Mouse (Mus musculus) liver, embryonic 14.5 days (tissue): ENCODE results near the gene Vmn1r80. TPM values are rescaled to one million over a fixed set of nuclear protein-coding genes. Genes with fewer than 3 reads are reported as not detected.
"Not testable (repeated sequence)": the region's sequence is repeated elsewhere in the genome, so short reads cannot be mapped to it uniquely, and the experiment has no call there.

Experiments
- ATAC-seq: fragments of 200-750 bp; cut with Nextera tagmentation; 2 replicates; pipeline ENCODE4 v1.8.0; 2017; ENCODE audit warnings: moderate number of reproducible peaks, mild to moderate bottlenecking, moderate library complexity; ENCODE audit not compliant: insufficient read depth
- DNase-seq, 3 experiments: peaks; one replicate each; pipeline ENCODE4 v3.0.0-alpha.2; 2012 to 2013; ENCODE audit warnings: low read depth in 3 of 3, low spot score in 3 of 3
- H3K27ac ChIP-seq: fragments of 300-500 bp; sonication (generic); 2 replicates; pipeline ENCODE4 v1.5.1; 2014; ENCODE audit warnings: moderate library complexity, mild to moderate bottlenecking, control low read depth, inconsistent platforms
- H3K27me3 ChIP-seq: fragments of 300-500 bp; sonication (generic); 2 replicates; pipeline ENCODE4 v1.6.1; 2014; ENCODE audit warnings: mild to moderate bottlenecking, low read length, moderate library complexity; ENCODE audit not compliant: control insufficient read depth, insufficient read depth
- H3K36me3 ChIP-seq: fragments of 300-500 bp; sonication (generic); replicated peaks from 2 replicates; pipeline ENCODE4 v1.6.1; 2014; ENCODE audit warnings: low read depth; ENCODE audit not compliant: control insufficient read depth, insufficient read depth
- H3K4me1 ChIP-seq, 2 experiments: fragments of 200-500 bp in 1 of 2; fragments of 300-500 bp in 1 of 2; sonication (generic) in 1 of 2; replicated peaks; 2 replicates each; pipeline ENCODE4 v1.6.1; 2012 to 2014; ENCODE audit warnings: antibody characterized with exemption in 1 of 2, inconsistent platforms in 1 of 2, low read length in 1 of 2; ENCODE audit not compliant: control insufficient read depth in 2 of 2, insufficient read depth in 2 of 2
- H3K4me2 ChIP-seq: fragments of 300-500 bp; sonication (generic); 2 replicates; pipeline ENCODE4 v1.6.1; 2014; ENCODE audit warnings: low read depth, mild to moderate bottlenecking, control low read depth, moderate library complexity
- H3K4me3 ChIP-seq, 2 experiments: fragments of 200-500 bp in 1 of 2; fragments of 300-500 bp in 1 of 2; sonication (generic) in 1 of 2; 2 replicates each; pipeline ENCODE4 v1.5.1; 2012 to 2014; ENCODE audit warnings: low read depth in 2 of 2, low read length in 2 of 2, mild to moderate bottlenecking in 2 of 2, control low read depth in 1 of 2, inconsistent platforms in 1 of 2, moderate library complexity in 1 of 2; ENCODE audit not compliant: insufficient read depth in 1 of 2
- H3K9ac ChIP-seq: fragments of 300-500 bp; sonication (generic); replicated peaks from 2 replicates; pipeline ENCODE4 v1.6.1; 2014; ENCODE audit warnings: mild to moderate bottlenecking, control low read depth, moderate library complexity
- H3K9me3 ChIP-seq: fragments of 300-500 bp; sonication (generic); 2 replicates; pipeline ENCODE4 v1.6.1; 2016; ENCODE audit warnings: low read length, mixed read lengths; ENCODE audit not compliant: control insufficient read depth
- CTCF ChIP-seq: IDR thresholded peaks from 2 replicates; pipeline ENCODE4 v1.5.1; 2016; ENCODE audit warnings: antibody characterized with exemption, low read depth, control low read depth
- EP300 ChIP-seq: IDR thresholded peaks from 2 replicates; pipeline ENCODE4 v1.6.1; 2016; ENCODE audit warnings: antibody characterized with exemption, low read depth
- WGBS: fragments of 180-500 bp; shearing (Covaris S2); extraction: QIAGEN DNeasy Blood & Tissue Kit; methylation state at CpG from one replicate; pipeline ENCODE4 v1.1.7; 2014; ENCODE audit not compliant: insufficient replicate concordance; 5-methylcytosine and 5-hydroxymethylcytosine counted together
- polyA plus RNA-seq, 2 experiments: library from polyadenylated mRNA; depleted of rRNA in 1 of 2; stranded (reverse) in 1 of 2; unstranded in 1 of 2; fragments of >200 nt; fragmentation: Nextera tagmentation in 1 of 2; extraction: Ambion mirVana in 1 of 2; gene quantifications; 2 replicates each; pipeline versions ENCODE4 v1.2.1 to v1.2.3; 2012 to 2014

The Vmn1r80 gene
- not detected in 2 replicates for polyA plus RNA-seq (2012; rRNA removed)
- polyA plus RNA-seq (2014; fragmentation: Nextera tagmentation; extraction: Ambion mirVana): not detected in 2 replicates

GRCm38 (mm10) chr7:12188986-12189385 is at the start of gene Vmn1r80:
Vmn1r80 (plus strand) TSS chr7:12189286.
- H3K4me2 ChIP-seq: no peak within 1 kb of the TSS
- H3K9me3 ChIP-seq: no peaks in the 10 kb centered on the region
- no peaks in the 10 kb centered on the region for H3K27me3 ChIP-seq
- TF ChIP-seq EP300 (no peak), CTCF (no peak)
- no peak within 1 kb of the TSS for H3K4me3 ChIP-seq
- no peaks in the 10 kb centered on the region for H3K4me1 ChIP-seq
- H3K36me3 ChIP-seq: no peaks in the 10 kb centered on the region
- DNase-seq (no peak), ATAC-seq (no peak)
- WGBS: 63% methylated on average over 1 of the region's 1 CpGs
- no peak within 1 kb of the TSS for H3K27ac ChIP-seq
- no peak within 1 kb of the TSS for H3K9ac ChIP-seq

- Histone ChIP-seq H3K27ac (no peak within 1 kb of the TSS), H3K36me3 (no peaks in the 10 kb centered on the region), H3K27me3 (no peaks in the 10 kb centered on the region), H3K9ac (no peak within 1 kb of the TSS), H3K4me1 (no peaks in the 10 kb centered on the region), H3K9me3 (no peaks in the 10 kb centered on the region), H3K4me2 (no peak within 1 kb of the TSS), H3K4me3 (no peak within 1 kb of the TSS)
- ATAC-seq (no peak), DNase-seq (no peak)
- TF ChIP-seq EP300 (no peak), CTCF (no peak)
- WGBS: 38% methylated on average over 2 of the region's 2 CpGs
Observed at GRCm38 (mm10) chr7:12149957-12150356, 39.1 kb upstream of the Vmn1r80 start, which contains the start of gene Vmn1r78. Vmn1r78 (plus strand) TSS chr7:12150257.

- not testable (repeated sequence) for ATAC-seq, DNase-seq, H3K4me1 ChIP-seq, H3K9me3 ChIP-seq, H3K9ac ChIP-seq, H3K27ac ChIP-seq, H3K36me3 ChIP-seq, H3K4me2 ChIP-seq, H3K27me3 ChIP-seq, H3K4me3 ChIP-seq
- WGBS: 50% methylated on average over 1 of the region's 1 CpGs
Observed at GRCm38 (mm10) chr7:12156463-12156862, 32.6 kb upstream of the Vmn1r80 start.

GRCm38 (mm10) chr7:12170979-12171378 is 18.1 kb upstream of the Vmn1r80 start, which contains the start of gene Vmn1r79:
Vmn1r79 (plus strand) TSS chr7:12171279.
- H3K4me3 ChIP-seq, H3K27me3 ChIP-seq, H3K9me3 ChIP-seq, H3K9ac ChIP-seq, H3K36me3 ChIP-seq, H3K27ac ChIP-seq, ATAC-seq, DNase-seq, H3K4me1 ChIP-seq, H3K4me2 ChIP-seq: not testable (repeated sequence)

- not testable (repeated sequence) for ATAC-seq
Observed at GRCm38 (mm10) chr7:12172926-12173325, 16.2 kb upstream of the Vmn1r80 start.

GRCm38 (mm10) chr7:12204141-12204540 is 15.1 kb downstream of the Vmn1r80 start:
- no peak for TF ChIP-seq EP300
- no peak for TF ChIP-seq CTCF
- Histone ChIP-seq H3K27me3 (no peaks in the 10 kb centered on the region), H3K9ac (no peak overlapping the region), H3K36me3 (no peaks in the 10 kb centered on the region), H3K4me3 (no peak overlapping the region), H3K27ac (no peak overlapping the region), H3K4me2 (no peak overlapping the region), H3K4me1 (no peaks in the 10 kb centered on the region), H3K9me3 (no peaks in the 10 kb centered on the region)
- DNase-seq (no peak), ATAC-seq (no peak)
- 41% methylated on average over 2 of the region's 2 CpGs for WGBS

More at GRCm38 (mm10) chr7:12172926-12173325, 16.2 kb upstream of the Vmn1r80 start:
- not testable (repeated sequence) for H3K36me3 ChIP-seq, H3K27me3 ChIP-seq, H3K4me2 ChIP-seq, H3K9me3 ChIP-seq, H3K27ac ChIP-seq, H3K4me3 ChIP-seq, DNase-seq, H3K9ac ChIP-seq, H3K4me1 ChIP-seq
- WGBS: 46% methylated on average over 2 of the region's 2 CpGs

Other genes with a start within 250 kb of the Vmn1r80 start
- not detected in 2 replicates for gene Vmn1r77, start 152.5 kb upstream of the Vmn1r80 start, polyA plus RNA-seq (2012; rRNA removed)
- not detected in 2 replicates for gene Vmn1r77, start 152.5 kb upstream of the Vmn1r80 start, polyA plus RNA-seq (2014; fragmentation: Nextera tagmentation; extraction: Ambion mirVana)
- gene Vmn1r78, start 39.0 kb upstream of the Vmn1r80 start, polyA plus RNA-seq (2012; rRNA removed): not detected in 2 replicates
- gene Vmn1r78, start 39.0 kb upstream of the Vmn1r80 start, polyA plus RNA-seq (2014; fragmentation: Nextera tagmentation; extraction: Ambion mirVana): not detected in 2 replicates
- gene Vmn1r79, start 18.0 kb upstream of the Vmn1r80 start, polyA plus RNA-seq (2012; rRNA removed): not detected in 2 replicates
- not detected in 2 replicates for gene Vmn1r79, start 18.0 kb upstream of the Vmn1r80 start, polyA plus RNA-seq (2014; fragmentation: Nextera tagmentation; extraction: Ambion mirVana)
- gene Vmn1r81, start 79.0 kb downstream of the Vmn1r80 start, polyA plus RNA-seq (2012; rRNA removed): not detected in 2 replicates
- gene Vmn1r81, start 79.0 kb downstream of the Vmn1r80 start, polyA plus RNA-seq (2014; fragmentation: Nextera tagmentation; extraction: Ambion mirVana): not detected in 2 replicates
- gene Vmn1r82, start 111.1 kb downstream of the Vmn1r80 start, polyA plus RNA-seq (2012; rRNA removed): not detected in 2 replicates
- not detected in 2 replicates for gene Vmn1r82, start 111.1 kb downstream of the Vmn1r80 start, polyA plus RNA-seq (2014; fragmentation: Nextera tagmentation; extraction: Ambion mirVana)
- not detected in 2 replicates for gene Vmn1r83, start 140.2 kb downstream of the Vmn1r80 start, polyA plus RNA-seq (2012; rRNA removed)
- not detected in 2 replicates for gene Vmn1r83, start 140.2 kb downstream of the Vmn1r80 start, polyA plus RNA-seq (2014; fragmentation: Nextera tagmentation; extraction: Ambion mirVana)
- not detected in 2 replicates for gene Vmn1r84, start 180.0 kb downstream of the Vmn1r80 start, polyA plus RNA-seq (2012; rRNA removed)
- gene Vmn1r84, start 180.0 kb downstream of the Vmn1r80 start, polyA plus RNA-seq (2014; fragmentation: Nextera tagmentation; extraction: Ambion mirVana): not detected in 2 replicates
- gene Zfp551, start 233.5 kb downstream of the Vmn1r80 start, polyA plus RNA-seq (2012; rRNA removed): 0.28 and 0.35 TPM in 2 replicates
- 0.55 and 1.1 TPM in 2 replicates for gene Zfp551, start 233.5 kb downstream of the Vmn1r80 start, polyA plus RNA-seq (2014; fragmentation: Nextera tagmentation; extraction: Ambion mirVana)